Mouse (Mus musculus): ENCODE measurements at regions not wholly inside any gene's neighbourhood (a gene's known extent, or its start where the extent isn't known, plus 50 kb on each side); places are given as distances from the start of the nearest gene placed in this dataset.
A peak's percentile ranks its signal among the peaks of the same experiment; 100 is the strongest.
"Not testable (repeated sequence)": the region's sequence is repeated elsewhere in the genome, so short reads cannot be mapped to it uniquely, and the experiment has no call there.

- intact Hi-C loops (cut with DNase I), result no loop called here
- DNase-seq, result no peak
Observed at GRCm38 (mm10) chr13:103622324-103622723, 152.1 kb downstream of the Srek1 start.

GRCm38 (mm10) chr13:103620958-103621357, 153.4 kb downstream of the Srek1 start:
- peak; percentile 37 for DNase-seq
- intact Hi-C loops (cut with DNase I), result not testable (repeated sequence)

- no peak for DNase-seq
- intact Hi-C loops (cut with DNase I), result no loop called here
Observed at GRCm38 (mm10) chr13:103613333-103613725, 161.1 kb downstream of the Srek1 start.

GRCm38 (mm10) chr13:103612720-103613332, 161.6 kb downstream of the Srek1 start:
- DNase-seq, result no peak
- intact Hi-C loops (cut with DNase I), result no loop called here

- no peak for DNase-seq
- intact Hi-C loops (cut with DNase I), result no loop called here
Observed at GRCm38 (mm10) chr13:103602302-103602701, 172.1 kb downstream of the Srek1 start.

- no peak for DNase-seq
- intact Hi-C loops (cut with DNase I), result no loop called here
Observed at GRCm38 (mm10) chr13:103592371-103592770, 182.0 kb downstream of the Srek1 start.

- intact Hi-C loops (cut with DNase I), result no loop called here
- DNase-seq, result no peak
Observed at GRCm38 (mm10) chr13:103591874-103592273, 182.5 kb downstream of the Srek1 start.

- DNase-seq; intact Hi-C loops (cut with DNase I): not testable (repeated sequence)
Observed at GRCm38 (mm10) chr13:103591381-103591780, 183.0 kb downstream of the Srek1 start.

GRCm38 (mm10) chr13:103589646-103590045, 184.8 kb downstream of the Srek1 start:
- intact Hi-C loops (cut with DNase I), result no loop called here
- no peak for DNase-seq

- intact Hi-C loops (cut with DNase I), result no loop called here
- DNase-seq, result no peak
Observed at GRCm38 (mm10) chr13:103576856-103577255, 197.6 kb downstream of the Srek1 start.

GRCm38 (mm10) chr13:103564715-103565114, 209.7 kb downstream of the Srek1 start:
- intact Hi-C loops (cut with DNase I), result no loop called here
- no peak for DNase-seq

- DNase-seq, result no peak
- intact Hi-C loops (cut with DNase I), result no loop called here
Observed at GRCm38 (mm10) chr13:103561795-103562705, 212.4 kb downstream of the Srek1 start.

- intact Hi-C loops (cut with DNase I), result no loop called here
Observed at GRCm38 (mm10) chr13:103558915-103559314, 215.5 kb downstream of the Srek1 start.

GRCm38 (mm10) chr13:103539577-103539976, 205.3 kb upstream of the Mast4 start:
- DNase-seq, result no peak
- intact Hi-C loops (cut with DNase I), result no loop called here

More at GRCm38 (mm10) chr13:103558915-103559314, 215.5 kb downstream of the Srek1 start:
- DNase-seq, result no peak

GRCm38 (mm10) chr13:103513825-103514224, 179.5 kb upstream of the Mast4 start:
- no peak for DNase-seq
- intact Hi-C loops (cut with DNase I), result no loop called here

GRCm38 (mm10) chr13:103512476-103512875, 178.2 kb upstream of the Mast4 start:
- no peak for DNase-seq
- intact Hi-C loops (cut with DNase I), result no loop called here

- no peak for DNase-seq
- intact Hi-C loops (cut with DNase I), result no loop called here
Observed at GRCm38 (mm10) chr13:103504987-103505386, 170.7 kb upstream of the Mast4 start.

GRCm38 (mm10) chr13:103499376-103499775, 165.1 kb upstream of the Mast4 start:
- peak; percentile 6 for DNase-seq
- intact Hi-C loops (cut with DNase I), result no loop called here

- no peak for DNase-seq
- intact Hi-C loops (cut with DNase I), result no loop called here
Observed at GRCm38 (mm10) chr13:103494371-103494770, 160.1 kb upstream of the Mast4 start.

- intact Hi-C loops (cut with DNase I), result no loop called here
- DNase-seq, result no peak
Observed at GRCm38 (mm10) chr13:103493567-103493966, 159.3 kb upstream of the Mast4 start.

- DNase-seq, result no peak
- intact Hi-C loops (cut with DNase I), result no loop called here
Observed at GRCm38 (mm10) chr13:103490049-103490448, 155.8 kb upstream of the Mast4 start.

GRCm38 (mm10) chr13:103484092-103484491, 149.8 kb upstream of the Mast4 start:
- no peak for DNase-seq
- intact Hi-C loops (cut with DNase I), result no loop called here

Data from left cerebral cortex, postnatal 4 days (tissue).